Mouse (Mus musculus): ENCODE data around the gene Hspa14.

Hspa14 gene

GRCm38 (mm10) chr2:3512552-3513454, at the start of gene Hspa14, which contains the start of the genes Gm45902 and Cdnf:
TSS of gene Hspa14 (minus strand) at chr2:3512814.
TSS of gene Gm45902 (minus strand) at chr2:3512790.
TSS of gene Cdnf (plus strand) at chr2:3513030.
- DNase-seq, result peak; percentile 95 to 96

- DNase-seq, result peak; percentile 80 to 84
These were observed 34.0 kb upstream of the Hspa14 start for GRCm38 (mm10) chr2:3546588-3546987.

GRCm38 (mm10) chr2:3546055-3546454, 33.4 kb upstream of the Hspa14 start:
- no peak for DNase-seq

GRCm38 (mm10) chr2:3541307-3542079, 28.9 kb upstream of the Hspa14 start:
- no peak for DNase-seq

- DNase-seq, result no peak
These were observed 13.7 kb upstream of the Hspa14 start for GRCm38 (mm10) chr2:3526288-3526687.

GRCm38 (mm10) chr2:3522558-3522957, 9.9 kb upstream of the Hspa14 start:
- DNase-seq, result no peak

- peak; percentile 49 to 62 for DNase-seq
These were observed 538 bp downstream of the Hspa14 start for GRCm38 (mm10) chr2:3512076-3512475.

GRCm38 (mm10) chr2:3500886-3501285, 11.7 kb downstream of the Hspa14 start:
- no peak for DNase-seq

- DNase-seq, result no peak
These were observed 13.1 kb downstream of the Hspa14 start for GRCm38 (mm10) chr2:3499543-3499942.

- no peak for DNase-seq
These were observed 18.7 kb downstream of the Hspa14 start for GRCm38 (mm10) chr2:3493833-3494409.

GRCm38 (mm10) chr2:3489816-3490215, 22.8 kb downstream of the Hspa14 start:
- no peak for DNase-seq

- DNase-seq, result no peak
These were observed 32.4 kb downstream of the Hspa14 start for GRCm38 (mm10) chr2:3480239-3480638.

GRCm38 (mm10) chr2:3475746-3476251, 36.8 kb downstream of the Hspa14 start:
- no peak for DNase-seq

- DNase-seq, result peak; percentile 99
These were observed 37.7 kb downstream of the Hspa14 start, which contains the start of gene Suv39h2 for GRCm38 (mm10) chr2:3474861-3475283. TSS of gene Suv39h2 (minus strand) at chr2:3475031.

GRCm38 (mm10) chr2:3474361-3474805, 38.2 kb downstream of the Hspa14 start:
- peak; percentile 73 to 75 for DNase-seq

- no peak for DNase-seq
These were observed 38.7 kb downstream of the Hspa14 start for GRCm38 (mm10) chr2:3473891-3474290.

- DNase-seq, result peak; percentile 10 to 34
These were observed 56.0 kb downstream of the Hspa14 start for GRCm38 (mm10) chr2:3456590-3456989.

GRCm38 (mm10) chr2:3453096-3453495, 59.5 kb downstream of the Hspa14 start:
- DNase-seq, result no peak

GRCm38 (mm10) chr2:3449431-3449830, 63.2 kb downstream of the Hspa14 start:
- DNase-seq, result no peak

- no peak for DNase-seq
These were observed 66.6 kb downstream of the Hspa14 start for GRCm38 (mm10) chr2:3445984-3446383.

GRCm38 (mm10) chr2:3444206-3444605, 68.4 kb downstream of the Hspa14 start:
- peak; percentile 60 to 62 for DNase-seq
